Mouse (Mus musculus) olfactory bulb, adult 2 months (tissue): Measurements from ENCODE around the gene Fndc5.

ENCODE experiments used
- CTCF ChIP-seq: fragments of 200-500 bp; IDR thresholded peaks from 2 replicates; pipeline ENCODE4 v1.5.1; 2012; ENCODE audit warnings: low read depth, mild to moderate bottlenecking, low read length, moderate library complexity; ENCODE audit not compliant: insufficient read depth
- POLR2A ChIP-seq: fragments of 200-500 bp; IDR thresholded peaks from 2 replicates; pipeline ENCODE4 v1.6.1; 2012; ENCODE audit warnings: mild to moderate bottlenecking, low read depth, low read length, moderate library complexity; ENCODE audit not compliant: insufficient read depth

- no peak for TF ChIP-seq CTCF
- no peak for TF ChIP-seq POLR2A
These were observed 21.8 kb downstream of the Fndc5 start for GRCm38 (mm10) chr4:129158549-129158948.
